Mouse (Mus musculus) limb, embryonic 11.5 days (tissue): Measurements from ENCODE around the gene Helz2. TPM values are rescaled to one million over a fixed set of nuclear protein-coding genes. Genes with fewer than 3 reads are reported as not detected.

ENCODE experiments used
- ATAC-seq: fragments of 200-750 bp; cut with Nextera tagmentation; 2 replicates; pipeline ENCODE4 v1.8.0; 2017; ENCODE audit warnings: low read depth; ENCODE audit not compliant: insufficient number of reproducible peaks, low FRiP score, low TSS enrichment
- DNase-seq: peaks from one replicate; pipeline ENCODE4 v3.0.0-alpha.2; 2015; ENCODE audit warnings: low spot score
- H3K27ac ChIP-seq: fragments of 300-500 bp; sonication (generic); replicated peaks from 2 replicates; pipeline ENCODE4 v1.5.1; 2014; ENCODE audit warnings: low read depth, mild to moderate bottlenecking, low read length
- H3K27me3 ChIP-seq: fragments of 300-500 bp; sonication (generic); 2 replicates; pipeline ENCODE4 v1.6.1; 2014; ENCODE audit warnings: mild to moderate bottlenecking, low read length, mixed read lengths; ENCODE audit not compliant: control insufficient read depth, insufficient read depth
- H3K36me3 ChIP-seq: fragments of 300-500 bp; sonication (generic); 2 replicates; pipeline ENCODE4 v1.6.1; 2014; ENCODE audit warnings: mild to moderate bottlenecking, low read length, moderate library complexity, mixed read lengths; ENCODE audit not compliant: control insufficient read depth, insufficient read depth
- H3K4me1 ChIP-seq: fragments of 300-500 bp; sonication (generic); 2 replicates; pipeline ENCODE4 v1.6.1; 2014; ENCODE audit warnings: low read length, mixed read lengths; ENCODE audit not compliant: control insufficient read depth, insufficient read depth
- H3K4me2 ChIP-seq: fragments of 300-500 bp; sonication (generic); 2 replicates; pipeline ENCODE4 v1.6.1; 2014; ENCODE audit warnings: low read depth, mild to moderate bottlenecking, moderate library complexity; ENCODE audit not compliant: severe bottlenecking
- H3K4me3 ChIP-seq: fragments of 300-500 bp; sonication (generic); 2 replicates; pipeline ENCODE4 v1.5.1; 2014; ENCODE audit warnings: low read depth, low read length
- H3K9ac ChIP-seq: fragments of 300-500 bp; sonication (generic); 2 replicates; pipeline ENCODE4 v1.6.1; 2014; ENCODE audit warnings: mild to moderate bottlenecking, low read length
- H3K9me3 ChIP-seq: fragments of 300-500 bp; sonication (generic); 2 replicates; pipeline ENCODE4 v1.6.1; 2016; ENCODE audit warnings: low read length; ENCODE audit not compliant: control insufficient read depth
- WGBS: fragments of 180-500 bp; shearing (Covaris S2); extraction: QIAGEN DNeasy Blood & Tissue Kit; methylation state at CpG from one replicate; pipeline ENCODE4 v1.1.7; 2014; 5-methylcytosine and 5-hydroxymethylcytosine counted together
- polyA plus RNA-seq: library from polyadenylated mRNA; unstranded; fragments of >200 nt; fragmentation: Nextera tagmentation; extraction: Ambion mirVana; gene quantifications from 2 replicates; pipeline ENCODE4 v1.2.1, GENCODE M21; 2014

The Helz2 gene
- polyA plus RNA-seq, 1 experiment from 2014 or later = 0.99 TPM

DNA sequence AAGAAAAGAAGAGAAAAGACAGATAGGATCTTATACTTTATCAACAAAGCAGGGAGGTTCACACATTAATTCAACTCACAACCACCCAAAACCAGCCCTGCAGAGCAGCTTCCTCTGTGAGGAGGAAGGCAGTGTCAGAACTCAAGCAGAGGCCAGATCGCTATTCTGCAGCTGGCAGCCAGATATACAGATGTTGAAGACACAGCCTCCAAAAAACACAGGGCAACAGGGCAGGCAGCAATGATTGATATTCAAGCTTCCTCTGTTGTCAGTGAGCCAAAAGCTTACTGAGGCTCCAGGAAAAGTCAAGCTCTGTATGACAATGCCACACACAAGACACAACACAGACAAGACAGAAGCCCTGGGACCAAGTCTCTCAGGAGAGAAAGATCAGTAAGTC, 34.9 kb upstream of the Helz2 start:
- DNase-seq (no peak), ATAC-seq (no peak)
- Histone ChIP-seq H3K4me1 (no peaks in the 10 kb centered on the region), H3K4me2 (no peak overlapping the region), H3K9me3 (no peaks in the 10 kb centered on the region), H3K9ac (no peak overlapping the region), H3K27ac (no peak overlapping the region), H3K27me3 (no peaks in the 10 kb centered on the region), H3K4me3 (no peak overlapping the region), H3K36me3 (peaks cover 6% of the 10 kb centered on the region)
- 91% methylated on average over 1 of the region's 1 CpGs for WGBS

DNA sequence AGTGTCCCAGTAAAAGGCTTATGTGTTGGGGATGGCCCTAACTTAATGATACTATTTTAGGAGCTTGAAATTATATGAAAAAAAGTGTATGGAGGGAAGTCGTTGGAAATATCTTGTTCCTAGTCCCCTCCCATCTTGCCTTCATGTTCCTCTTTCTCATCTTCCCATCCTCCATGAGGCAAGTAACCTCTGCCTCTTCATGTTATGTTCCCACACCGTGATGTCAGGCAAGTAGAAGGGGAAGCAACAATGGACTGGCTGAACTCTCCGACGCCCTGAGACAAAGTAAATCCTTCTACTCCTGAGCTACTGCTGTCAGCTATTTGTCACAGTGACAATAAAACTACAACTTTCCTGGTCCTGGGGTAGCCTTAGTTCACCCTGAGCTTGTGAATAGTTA, 32.8 kb upstream of the Helz2 start:
- no peaks in the 10 kb centered on the region for H3K27me3 ChIP-seq
- peaks cover 6% of the 10 kb centered on the region for H3K36me3 ChIP-seq
- H3K9me3 ChIP-seq = no peaks in the 10 kb centered on the region
- DNase-seq (no peak), ATAC-seq (no peak)
- no peak overlapping the region for H3K4me3 ChIP-seq
- no peak overlapping the region for H3K9ac ChIP-seq
- H3K27ac ChIP-seq = no peak overlapping the region
- no peaks in the 10 kb centered on the region for H3K4me1 ChIP-seq
- H3K4me2 ChIP-seq = no peak overlapping the region
- WGBS = 92% methylated on average over 4 of the region's 4 CpGs

DNA sequence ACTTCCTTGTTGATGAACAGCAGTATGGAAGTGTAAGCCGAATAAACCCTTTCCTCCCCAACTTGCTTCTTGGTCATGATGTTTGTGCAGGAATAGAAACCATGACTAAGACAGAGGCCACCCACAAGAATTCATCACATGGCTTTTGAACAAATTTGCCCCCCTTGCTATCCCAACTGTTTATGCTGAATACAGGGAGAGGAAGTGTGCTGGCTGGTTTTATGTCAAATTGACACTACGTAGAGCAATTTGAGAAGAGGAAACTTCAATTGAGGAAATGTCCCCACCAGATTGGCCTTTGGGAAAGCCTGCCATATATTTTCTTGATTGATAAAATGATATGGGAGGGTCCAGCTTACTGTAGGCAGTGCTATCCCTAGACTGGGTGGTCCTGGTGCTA, 32.0 kb upstream of the Helz2 start:
- Histone ChIP-seq H3K4me2 (no peak overlapping the region), H3K4me3 (no peak overlapping the region), H3K9me3 (no peaks in the 10 kb centered on the region), H3K36me3 (peaks cover 6% of the 10 kb centered on the region), H3K9ac (no peak overlapping the region), H3K27me3 (no peaks in the 10 kb centered on the region), H3K27ac (no peak overlapping the region), H3K4me1 (no peaks in the 10 kb centered on the region)
- no peak for ATAC-seq
- DNase-seq = no peak
- 100% methylated on average over 2 of the region's 2 CpGs for WGBS

DNA sequence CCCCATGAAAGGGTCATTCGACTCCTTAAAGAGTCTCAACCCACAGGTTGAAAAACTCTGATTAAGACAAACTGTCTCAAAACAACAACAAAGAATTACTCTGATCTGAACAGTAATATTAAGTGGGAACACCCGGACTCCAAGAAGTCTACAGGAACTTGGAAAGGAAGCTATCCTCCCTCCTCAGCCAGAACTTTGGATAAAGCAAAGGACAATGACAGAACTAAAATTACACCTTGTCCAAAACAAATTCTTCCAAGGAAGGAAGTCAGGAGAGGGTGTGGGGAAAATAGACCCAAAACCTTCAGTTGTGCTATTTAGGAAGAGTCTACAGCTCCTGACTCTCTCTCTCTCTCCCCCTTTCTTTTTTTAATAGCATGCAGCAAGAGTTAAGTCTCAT, 30.3 kb upstream of the Helz2 start:
- 84% methylated on average over 2 of the region's 2 CpGs for WGBS
- Histone ChIP-seq H3K9me3 (no peaks in the 10 kb centered on the region), H3K9ac (no peak overlapping the region), H3K4me1 (no peaks in the 10 kb centered on the region), H3K27me3 (no peaks in the 10 kb centered on the region), H3K36me3 (peaks cover 10% of the 10 kb centered on the region), H3K4me3 (no peak overlapping the region), H3K27ac (no peak overlapping the region), H3K4me2 (no peak overlapping the region)
- DNase-seq (no peak), ATAC-seq (no peak)

DNA sequence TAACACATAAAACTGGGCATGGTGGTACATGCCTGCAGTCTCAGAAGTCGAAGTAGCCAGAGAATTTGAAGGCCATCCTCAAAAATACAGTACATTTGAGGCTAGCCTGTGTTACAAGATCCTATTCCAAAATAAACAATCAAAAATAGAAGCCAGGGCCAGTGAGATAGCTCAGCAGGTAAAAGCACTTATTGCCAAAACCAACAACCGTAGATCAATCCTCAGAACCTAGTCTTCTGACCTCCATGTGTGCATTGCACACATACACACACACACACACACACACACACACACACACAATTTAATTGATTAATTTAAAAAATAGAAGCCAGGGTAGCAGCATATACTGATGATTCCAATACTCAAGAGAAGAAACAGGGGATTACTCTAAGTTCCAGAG, 25.0 kb upstream of the Helz2 start:
- DNase-seq (no peak), ATAC-seq (no peak)
- 95% methylated on average over 2 of the region's 2 CpGs for WGBS
- H3K4me3 ChIP-seq = no peak overlapping the region
- H3K4me2 ChIP-seq = no peak overlapping the region
- no peak overlapping the region for H3K9ac ChIP-seq
- no peak overlapping the region for H3K27ac ChIP-seq
- peaks cover 15% of the 10 kb centered on the region; the same call in 1 of the 2 replicates for H3K36me3 ChIP-seq
- no peaks in the 10 kb centered on the region for H3K4me1 ChIP-seq
- H3K9me3 ChIP-seq = no peaks in the 10 kb centered on the region
- H3K27me3 ChIP-seq = no peaks in the 10 kb centered on the region

DNA sequence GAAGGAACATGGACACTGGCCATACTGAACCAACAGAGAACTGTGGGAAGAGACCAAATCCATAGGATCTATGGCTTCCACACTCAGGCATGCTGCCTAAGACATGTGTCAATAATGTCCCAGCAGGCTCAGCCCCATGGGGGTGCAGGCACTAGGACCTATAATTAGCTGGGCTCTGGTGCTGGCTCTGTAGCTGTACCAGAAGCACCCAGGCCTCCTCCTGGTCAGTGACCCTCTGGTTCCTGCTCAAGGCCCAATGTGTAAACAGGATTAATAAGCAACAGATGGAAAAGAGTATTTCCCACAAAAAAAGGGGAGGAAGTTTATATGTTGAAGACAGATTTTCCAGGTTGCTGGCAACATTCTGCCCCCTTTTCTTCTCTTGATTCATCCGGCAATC, 11.4 kb upstream of the Helz2 start:
- Histone ChIP-seq H3K27ac (no peak overlapping the region), H3K4me2 (no peak overlapping the region), H3K27me3 (no peaks in the 10 kb centered on the region), H3K4me3 (no peak overlapping the region), H3K4me1 (no peaks in the 10 kb centered on the region), H3K9ac (no peak overlapping the region), H3K9me3 (no peaks in the 10 kb centered on the region), H3K36me3 (peaks cover 19% of the 10 kb centered on the region)
- DNase-seq (no peak), ATAC-seq (no peak)
- WGBS = 93% methylated on average over 1 of the region's 1 CpGs

DNA sequence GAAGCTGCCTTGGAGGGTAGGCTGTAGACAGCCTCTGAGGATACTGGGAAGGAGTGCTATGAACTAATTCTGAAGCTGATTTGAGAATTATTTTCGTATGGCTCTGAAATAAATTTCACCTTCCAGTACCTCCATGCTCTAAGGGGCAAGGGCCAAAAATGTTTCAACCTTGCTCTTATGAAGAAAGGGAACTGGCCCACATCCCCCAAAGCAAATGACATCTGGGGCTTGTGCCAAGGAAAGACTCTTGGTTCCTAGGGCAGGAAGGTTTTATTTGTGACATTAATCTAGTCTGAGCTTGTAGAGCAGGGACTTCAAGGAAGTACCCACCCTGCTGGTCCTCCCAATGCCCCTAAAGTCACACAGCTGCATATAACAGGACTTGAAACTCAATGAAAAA, 10.0 kb upstream of the Helz2 start:
- WGBS = 90% methylated on average over 1 of the region's 1 CpGs
- no peaks in the 10 kb centered on the region for H3K4me1 ChIP-seq
- no peak overlapping the region for H3K27ac ChIP-seq
- no peak overlapping the region for H3K9ac ChIP-seq
- DNase-seq (no peak), ATAC-seq (no peak)
- H3K4me3 ChIP-seq = no peak overlapping the region
- no peaks in the 10 kb centered on the region for H3K9me3 ChIP-seq
- H3K4me2 ChIP-seq = no peak overlapping the region
- H3K36me3 ChIP-seq = peaks cover 19% of the 10 kb centered on the region
- no peaks in the 10 kb centered on the region for H3K27me3 ChIP-seq

DNA sequence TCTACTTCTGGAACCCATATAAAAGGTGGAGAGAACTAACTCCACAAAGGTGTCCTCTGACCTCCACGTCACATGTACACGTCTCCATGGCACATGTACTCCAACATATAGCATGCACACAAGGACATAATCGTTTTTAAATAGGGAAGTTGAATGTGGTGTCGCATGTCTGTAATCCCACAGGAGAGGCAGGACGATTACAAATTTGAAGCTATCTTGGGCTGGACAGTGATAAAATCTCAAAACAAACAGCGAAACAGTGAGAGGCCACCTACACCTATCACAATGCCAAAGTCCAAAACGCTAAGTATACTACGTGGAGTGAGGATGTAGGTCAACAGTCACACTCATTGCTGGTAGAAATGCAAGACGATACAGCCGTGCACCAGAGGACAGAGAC, 7.4 kb upstream of the Helz2 start:
- Histone ChIP-seq H3K36me3 (peaks cover 8% of the 10 kb centered on the region), H3K4me2 (no peak overlapping the region), H3K27me3 (no peaks in the 10 kb centered on the region), H3K4me1 (no peaks in the 10 kb centered on the region), H3K9ac (no peak overlapping the region), H3K4me3 (no peak overlapping the region), H3K27ac (no peak overlapping the region), H3K9me3 (no peaks in the 10 kb centered on the region)
- 89% methylated on average over 10 of the region's 10 CpGs for WGBS
- ATAC-seq (no peak), DNase-seq (no peak)

DNA sequence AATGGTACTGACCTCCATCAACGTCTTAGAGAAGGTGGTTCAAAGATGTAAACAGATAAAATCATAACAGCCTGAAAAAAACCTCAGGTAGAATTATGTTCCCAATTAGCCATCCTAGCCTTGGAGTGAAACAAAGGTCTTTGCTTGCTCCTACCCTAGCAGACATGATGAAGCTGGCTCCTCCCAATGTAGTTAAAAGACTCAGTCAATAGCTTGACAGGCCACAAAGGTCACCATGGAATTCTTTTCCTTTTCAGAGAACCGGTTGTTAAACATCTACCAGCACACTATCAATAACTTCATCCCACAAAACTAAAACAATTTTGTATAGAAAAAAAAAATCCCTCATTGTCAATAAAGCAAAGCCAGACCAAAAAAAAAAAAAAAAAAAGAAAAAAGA, 3.2 kb upstream of the Helz2 start:
- Histone ChIP-seq H3K27ac (no peak overlapping the region), H3K4me3 (no peak overlapping the region), H3K27me3 (no peaks in the 10 kb centered on the region), H3K36me3 (no peaks in the 10 kb centered on the region), H3K9ac (no peak overlapping the region), H3K4me2 (no peak overlapping the region), H3K9me3 (no peaks in the 10 kb centered on the region), H3K4me1 (0 out of 2 replicates have a peak, but pooled peaks cover 3% of the 10 kb centered on the region)
- WGBS = 38% methylated on average over 2 of the region's 2 CpGs
- DNase-seq = no peak
- ATAC-seq = no peak
